9 mouse cellular contexts compared by ENCODE assay signal in genomic region chr7:139151116-139151515, GRCm38 (mm10).
DNase-seq lines count a peak whose midpoint lies in the region; ATAC-seq and TF ChIP-seq lines count a peak whose summit lies in the region.
"Had no signal": no experiment of that assay in that cellular context is flagged by ENCODE, and none has a peak within 500 bp of the region (broad histone marks: within the 10 kb centered on the region; RNA-seq: fewer than 3 reads in every experiment).

No protein-coding gene starts in this region.

- H3K36me3 ChIP-seq in lung, postnatal 0 days (ENCODE audit: insufficient read depth, low read length): no peaks in the 10 kb centered on the region
- no peaks in the 10 kb centered on the region for H3K36me3 ChIP-seq in embryonic facial prominence, embryonic 14.5 days (ENCODE audit: control insufficient read depth, insufficient read depth, low read length)
- no peaks in the 10 kb centered on the region for H3K36me3 ChIP-seq in intestine, embryonic 15.5 days
- H3K36me3 ChIP-seq in limb, embryonic 14.5 days (ENCODE audit: control insufficient read depth, insufficient read depth, low read length): no peaks in the 10 kb centered on the region

- DNase-seq in lung, postnatal 0 days (ENCODE audit: low spot score): peak; percentile 27
- no peak for DNase-seq in lung, postnatal 36 days
- DNase-seq in embryonic facial prominence, embryonic 14.5 days (ENCODE audit: low spot score): peak; percentile 77
- DNase-seq in limb, embryonic 14.5 days (ENCODE audit: low spot score): peak; percentile 15
- DNase-seq in retina, postnatal 1 day: peak; percentile 77
- no peak for DNase-seq in urinary bladder, postnatal 25 days (ENCODE audit: low spot score)
- no peak for DNase-seq in testis, postnatal 10 days (ENCODE audit: low spot score)

- TF ChIP-seq EP300 in lung, postnatal 0 days (IDR thresholded peaks at IDR 0.05): no peak

- WGBS in lung, postnatal 0 days: 22% methylated on average over 10 of the region's 10 CpGs
- WGBS in embryonic facial prominence, embryonic 14.5 days: 36% methylated on average over 10 of the region's 10 CpGs
- WGBS in intestine, embryonic 15.5 days: 25% methylated on average over 10 of the region's 10 CpGs
- WGBS in limb, embryonic 14.5 days: 34% methylated on average over 10 of the region's 10 CpGs

- no peak overlapping the region for H3K4me3 ChIP-seq in lung, postnatal 0 days (ENCODE audit: low read depth, low read length)
- H3K4me3 ChIP-seq in embryonic facial prominence, embryonic 14.5 days (ENCODE audit: low read depth, low read length): no peak overlapping the region
- no peak overlapping the region for H3K4me3 ChIP-seq in intestine, embryonic 15.5 days (replicated peaks)
- H3K4me3 ChIP-seq in limb, embryonic 14.5 days (replicated peaks; ENCODE audit: low read length): no peak overlapping the region

- no peak overlapping the region for H3K9ac ChIP-seq in lung, postnatal 0 days (replicated peaks; ENCODE audit: low read depth)
- no peak overlapping the region for H3K9ac ChIP-seq in embryonic facial prominence, embryonic 14.5 days (ENCODE audit: low read depth, low read length)
- no peak overlapping the region for H3K9ac ChIP-seq in intestine, embryonic 15.5 days
- H3K9ac ChIP-seq in limb, embryonic 14.5 days (ENCODE audit: low read depth, low read length, severe bottlenecking): no peak overlapping the region
- H3K9ac ChIP-seq: liver, embryonic 14.5 days had no signal

- peak; percentile 64 for ATAC-seq in lung, postnatal 0 days
- ATAC-seq in embryonic facial prominence, embryonic 14.5 days (ENCODE audit: low read depth): peak; percentile 82
- peak; percentile 94 for ATAC-seq in intestine, embryonic 15.5 days
- 0 out of 2 replicates have a peak, but pooled peaks have one; percentile 62 for ATAC-seq in limb, embryonic 14.5 days (ENCODE audit: low FRiP score, low read depth)

- no peaks in the 10 kb centered on the region for H3K27me3 ChIP-seq in lung, postnatal 0 days (replicated peaks; ENCODE audit: insufficient read depth, low read length)
- no peaks in the 10 kb centered on the region for H3K27me3 ChIP-seq in embryonic facial prominence, embryonic 14.5 days (replicated peaks; ENCODE audit: control insufficient read depth, insufficient read depth, low read length)
- H3K27me3 ChIP-seq in intestine, embryonic 15.5 days (replicated peaks): no peaks in the 10 kb centered on the region
- no peaks in the 10 kb centered on the region for H3K27me3 ChIP-seq in limb, embryonic 14.5 days (ENCODE audit: control insufficient read depth, insufficient read depth, low read length)

- no peaks in the 10 kb centered on the region for H3K9me3 ChIP-seq in lung, postnatal 0 days (ENCODE audit: low read length)
- no peaks in the 10 kb centered on the region for H3K9me3 ChIP-seq in embryonic facial prominence, embryonic 14.5 days (ENCODE audit: control insufficient read depth, low read length)
- no peaks in the 10 kb centered on the region for H3K9me3 ChIP-seq in intestine, embryonic 15.5 days
- H3K9me3 ChIP-seq in limb, embryonic 14.5 days (ENCODE audit: control insufficient read depth, low read length): no peaks in the 10 kb centered on the region

- no peak for TF ChIP-seq CTCF in lung, postnatal 0 days (IDR thresholded peaks at IDR 0.05)

- no peak overlapping the region for H3K4me2 ChIP-seq in lung, postnatal 0 days (replicated peaks; ENCODE audit: low read depth, low read length)
- H3K4me2 ChIP-seq in embryonic facial prominence, embryonic 14.5 days (ENCODE audit: low read depth, low read length): no peak overlapping the region
- H3K4me2 ChIP-seq in intestine, embryonic 15.5 days (replicated peaks): no peak overlapping the region
- H3K4me2 ChIP-seq in limb, embryonic 14.5 days (replicated peaks; ENCODE audit: low read depth, low read length, severe bottlenecking): no peak overlapping the region

- no peak overlapping the region for H3K27ac ChIP-seq in lung, postnatal 0 days (ENCODE audit: low read length)
- no peak overlapping the region for H3K27ac ChIP-seq in embryonic facial prominence, embryonic 14.5 days (replicated peaks; ENCODE audit: low read depth, low read length)
- H3K27ac ChIP-seq in intestine, embryonic 15.5 days: no peak overlapping the region
- no peak overlapping the region for H3K27ac ChIP-seq in limb, embryonic 14.5 days (replicated peaks; ENCODE audit: low read depth, low read length)
- H3K27ac ChIP-seq: liver, embryonic 14.5 days had no signal

- no peak for TF ChIP-seq POLR2A in limb, embryonic 14.5 days (IDR thresholded peaks at IDR 0.05; ENCODE audit: borderline replicate concordance, extremely low read depth, insufficient read depth, insufficient read length)

- 0 out of 2 replicates have a peak, but pooled peaks cover 2% of the 10 kb centered on the region for H3K4me1 ChIP-seq in lung, postnatal 0 days (ENCODE audit: insufficient read depth, low read depth, low read length)
- peaks cover 7% of the 10 kb centered on the region; the same call in 1 of the 2 replicates for H3K4me1 ChIP-seq in embryonic facial prominence, embryonic 14.5 days (ENCODE audit: control insufficient read depth, insufficient read depth, low read length)
- peaks cover 19% of the 10 kb centered on the region for H3K4me1 ChIP-seq in intestine, embryonic 15.5 days (replicated peaks)
- H3K4me1 ChIP-seq in limb, embryonic 14.5 days (ENCODE audit: control insufficient read depth, insufficient read depth, low read length): 0 out of 2 replicates have a peak, but pooled peaks cover 3% of the 10 kb centered on the region

Comparison
In these comparisons a context has a peak if more than half of its experiments do, and no peak if none do; other contexts are left out.
1. DNase-seq: peak in lung, postnatal 0 days (single experiment), embryonic facial prominence, embryonic 14.5 days (single experiment), limb, embryonic 14.5 days (single experiment) and retina, postnatal 1 day (single experiment); none in lung, postnatal 36 days (single experiment), urinary bladder, postnatal 25 days (single experiment) and testis, postnatal 10 days (single experiment).
2. Peak in every context shown above with its lines, with median percentiles within 50 percentile points of each other: ATAC-seq.